Mouse (Mus musculus) MEL (cell line): ENCODE results near the gene Wdr24. TPM values are rescaled to one million over a fixed set of nuclear protein-coding genes. Genes with fewer than 3 reads are reported as not detected.

Experiments used
- DNase-seq: peaks from one replicate; pipeline ENCODE4 v3.0.0; 2011; ENCODE audit warnings: low read depth, low spot score
- H3K27ac ChIP-seq: 2 replicates; pipeline ENCODE4 v1.5.1; 2012; ENCODE audit warnings: low read depth, mild to moderate bottlenecking, control low read depth, low read length, moderate library complexity; ENCODE audit not compliant: control insufficient read depth
- H3K27me3 ChIP-seq, 2 experiments: fragments of 150-350 bp in 1 of 2; sonication (generic) in 1 of 2; 2 replicates each; pipeline ENCODE4 v1.6.1; 2012; ENCODE audit warnings: low read length in 2 of 2, mild to moderate bottlenecking in 2 of 2, improper control_type of control experiment in 1 of 2, moderate library complexity in 1 of 2; ENCODE audit not compliant: insufficient read depth in 2 of 2, control insufficient read depth in 1 of 2
- H3K36me3 ChIP-seq, 2 experiments: 2 replicates each; pipeline ENCODE4 v1.6.1; 2012 to 2014; ENCODE audit warnings: low read length in 2 of 2, improper control_type of control experiment in 1 of 2, inconsistent platforms in 1 of 2, mild to moderate bottlenecking in 1 of 2; ENCODE audit not compliant: insufficient read depth in 2 of 2, control insufficient read depth in 1 of 2
- H3K4me1 ChIP-seq, 2 experiments: fragments of 150-350 bp in 1 of 2; sonication (generic) in 1 of 2; 2 replicates each; pipeline ENCODE4 v1.6.1; 2012; ENCODE audit warnings: low read length in 2 of 2, improper control_type of control experiment in 1 of 2, mild to moderate bottlenecking in 1 of 2; ENCODE audit not compliant: insufficient read depth in 2 of 2, control insufficient read depth in 1 of 2
- H3K4me3 ChIP-seq, 2 experiments: fragments of 150-350 bp in 1 of 2; sonication (generic) in 1 of 2; 2 replicates each; pipeline ENCODE4 v1.5.1; 2012; ENCODE audit warnings: low read depth in 2 of 2, low read length in 2 of 2, mild to moderate bottlenecking in 2 of 2, moderate library complexity in 2 of 2, control low read depth in 1 of 2, improper control_type of control experiment in 1 of 2; ENCODE audit not compliant: control insufficient read depth in 1 of 2, insufficient read depth in 1 of 2
- H3K79me2 ChIP-seq: 2 replicates; pipeline ENCODE4 v1.6.1; 2012; ENCODE audit warnings: mild to moderate bottlenecking, low read length, moderate library complexity; ENCODE audit not compliant: control insufficient read depth, poor library complexity, insufficient read depth
- H3K9ac ChIP-seq: 2 replicates; pipeline ENCODE4 v1.6.1; 2012; ENCODE audit warnings: low read depth, mild to moderate bottlenecking, control low read depth, low read length, moderate library complexity; ENCODE audit not compliant: control insufficient read depth, poor library complexity, severe bottlenecking
- H3K9me3 ChIP-seq: fragments of 150-350 bp; sonication (generic); replicated peaks from 2 replicates; pipeline ENCODE4 v1.6.1; 2012; ENCODE audit warnings: mild to moderate bottlenecking, low read length, improper control_type of control experiment, moderate library complexity; ENCODE audit not compliant: insufficient read depth
- BHLHE40 ChIP-seq: IDR thresholded peaks from 2 replicates; pipeline ENCODE4 v1.6.1; 2012; ENCODE audit warnings: low read depth, mild to moderate bottlenecking, inconsistent platforms, low read length, improper control_type of control experiment, borderline replicate concordance
- CHD2 ChIP-seq: IDR thresholded peaks from 2 replicates; pipeline ENCODE4 v1.6.1; 2011; ENCODE audit warnings: low read length, improper control_type of control experiment
- CTCF ChIP-seq, 3 experiments: IDR thresholded peaks in 2 of 3; conservative IDR thresholded peaks in 1 of 3; 2 replicates each; pipeline ENCODE4 v1.5.1; 2011 to 2012; ENCODE audit warnings: low read length in 3 of 3, low read depth in 2 of 3, mild to moderate bottlenecking in 2 of 3, improper control_type of control experiment in 1 of 3, inconsistent platforms in 1 of 3, mixed read lengths in 1 of 3, moderate library complexity in 1 of 3; ENCODE audit not compliant: control insufficient read depth in 1 of 3, insufficient read depth in 1 of 3, poor library complexity in 1 of 3, severe bottlenecking in 1 of 3
- ELF1 ChIP-seq: IDR thresholded peaks from 2 replicates; pipeline ENCODE4 v1.6.1; 2014; ENCODE audit warnings: low read depth, mild to moderate bottlenecking, inconsistent platforms, low read length, improper control_type of control experiment, moderate library complexity
- ETS1 ChIP-seq: IDR thresholded peaks from 2 replicates; pipeline ENCODE4 v1.6.1; 2012; ENCODE audit warnings: low read depth, mild to moderate bottlenecking, inconsistent platforms, low read length, improper control_type of control experiment, moderate library complexity
- GABPA ChIP-seq: IDR thresholded peaks from 2 replicates; pipeline ENCODE4 v1.6.1; 2012; ENCODE audit warnings: low read depth, mild to moderate bottlenecking, inconsistent platforms, low read length, improper control_type of control experiment, moderate library complexity
- HCFC1 ChIP-seq: IDR thresholded peaks from 2 replicates; pipeline ENCODE4 v1.6.1; 2012; ENCODE audit warnings: low read depth, mild to moderate bottlenecking, inconsistent platforms, low read length, improper control_type of control experiment, moderate library complexity
- KAT2A ChIP-seq: conservative IDR thresholded peaks from 2 replicates; pipeline ENCODE4 v1.6.1; 2012; ENCODE audit warnings: low read depth, low read length, improper control_type of control experiment, inconsistent platforms
- MAZ ChIP-seq: IDR thresholded peaks from 2 replicates; pipeline ENCODE4 v1.6.1; 2012; ENCODE audit warnings: low read depth, mild to moderate bottlenecking, inconsistent platforms, low read length, improper control_type of control experiment
- MEF2A ChIP-seq: IDR thresholded peaks from 2 replicates; pipeline ENCODE4 v1.6.1; 2014; ENCODE audit warnings: low read depth, mild to moderate bottlenecking, inconsistent platforms, low read length, improper control_type of control experiment; ENCODE audit not compliant: poor library complexity, insufficient replicate concordance, severe bottlenecking; ENCODE audit errors: extremely low read depth
- MYB ChIP-seq: IDR thresholded peaks from 2 replicates; pipeline ENCODE4 v1.6.1; 2011; ENCODE audit warnings: mild to moderate bottlenecking, low read depth, low read length, improper control_type of control experiment
- MYC ChIP-seq: IDR thresholded peaks from 2 replicates; pipeline ENCODE4 v1.6.1; 2011; ENCODE audit warnings: low read depth, mild to moderate bottlenecking, low read length, improper control_type of control experiment, moderate library complexity
- POLR2A ChIP-seq, 2 experiments: IDR thresholded peaks; 2 replicates each; pipeline ENCODE4 v1.6.1; 2011 to 2012; ENCODE audit warnings: low read length in 2 of 2, mild to moderate bottlenecking in 2 of 2, control low read depth in 1 of 2, improper control_type of control experiment in 1 of 2, low read depth in 1 of 2, moderate library complexity in 1 of 2; ENCODE audit not compliant: control insufficient read depth in 1 of 2, insufficient read depth in 1 of 2, poor library complexity in 1 of 2
- POLR2AphosphoS2 ChIP-seq: IDR thresholded peaks from 2 replicates; pipeline ENCODE4 v1.6.1; 2011; ENCODE audit warnings: low read length, improper control_type of control experiment
- RCOR1 ChIP-seq: IDR thresholded peaks from 2 replicates; pipeline ENCODE4 v1.6.1; 2012; ENCODE audit warnings: low read depth, mild to moderate bottlenecking, inconsistent platforms, low read length, improper control_type of control experiment
- SIN3A ChIP-seq: IDR thresholded peaks from 2 replicates; pipeline ENCODE4 v1.6.1; 2012; ENCODE audit warnings: low read length, improper control_type of control experiment, inconsistent platforms
- SMC3 ChIP-seq: IDR thresholded peaks from 2 replicates; pipeline ENCODE4 v1.6.1; 2011; ENCODE audit warnings: low read depth, low read length, improper control_type of control experiment
- TBP ChIP-seq: IDR thresholded peaks from 2 replicates; pipeline ENCODE4 v1.8.0; 2011; ENCODE audit warnings: low read depth, low read length, improper control_type of control experiment
- TCF12 ChIP-seq: IDR thresholded peaks from 2 replicates; pipeline ENCODE4 v1.6.1; 2014; ENCODE audit warnings: low read depth, mild to moderate bottlenecking, inconsistent platforms, low read length, improper control_type of control experiment, moderate library complexity
- UBTF ChIP-seq: IDR thresholded peaks from 2 replicates; pipeline ENCODE4 v1.6.1; 2012; ENCODE audit warnings: low read depth, mild to moderate bottlenecking, inconsistent platforms, low read length, improper control_type of control experiment, moderate library complexity, borderline replicate concordance; ENCODE audit not compliant: insufficient read depth
- USF1 ChIP-seq: IDR thresholded peaks from 2 replicates; pipeline ENCODE4 v1.6.1; 2014; ENCODE audit warnings: low read depth, mild to moderate bottlenecking, inconsistent platforms, low read length, improper control_type of control experiment, moderate library complexity
- ZC3H11A ChIP-seq: IDR thresholded peaks from 2 replicates; pipeline ENCODE4 v1.6.1; 2012; ENCODE audit warnings: low read depth, mild to moderate bottlenecking, inconsistent platforms, low read length, improper control_type of control experiment
- ZMIZ1 ChIP-seq: IDR thresholded peaks from 2 replicates; pipeline ENCODE4 v1.6.1; 2012; ENCODE audit warnings: low read depth, mild to moderate bottlenecking, inconsistent platforms, low read length, improper control_type of control experiment, moderate library complexity
- ZNF384 ChIP-seq: IDR thresholded peaks from 2 replicates; pipeline ENCODE4 v1.6.1; 2012; ENCODE audit warnings: low read depth, mild to moderate bottlenecking, inconsistent platforms, low read length, improper control_type of control experiment
- polyA plus RNA-seq, 2 experiments: library from polyadenylated mRNA; stranded (reverse) in 1 of 2; unstranded in 1 of 2; fragments of >175 nt in 1 of 2; fragments of >200 nt in 1 of 2; gene quantifications; 2 replicates each; pipeline versions ENCODE4 v1.2.1 to v1.2.4; 2012; ENCODE audit warnings: low replicate concordance in 2 of 2, low read depth in 1 of 2; ENCODE audit not compliant: insufficient read length in 2 of 2, insufficient read depth in 1 of 2, missing spikeins in 1 of 2
- total RNA-seq: library from RNA; depleted of rRNA; stranded (reverse); fragments of 300-350 nt; gene quantifications from 2 replicates; pipeline ENCODE4 v1.2.3, GENCODE M21; 2012

Gene Wdr24
- total and polyA plus RNA-seq, 3 experiments: 35.0 to 38.8 TPM; not detected in 1

DNA sequence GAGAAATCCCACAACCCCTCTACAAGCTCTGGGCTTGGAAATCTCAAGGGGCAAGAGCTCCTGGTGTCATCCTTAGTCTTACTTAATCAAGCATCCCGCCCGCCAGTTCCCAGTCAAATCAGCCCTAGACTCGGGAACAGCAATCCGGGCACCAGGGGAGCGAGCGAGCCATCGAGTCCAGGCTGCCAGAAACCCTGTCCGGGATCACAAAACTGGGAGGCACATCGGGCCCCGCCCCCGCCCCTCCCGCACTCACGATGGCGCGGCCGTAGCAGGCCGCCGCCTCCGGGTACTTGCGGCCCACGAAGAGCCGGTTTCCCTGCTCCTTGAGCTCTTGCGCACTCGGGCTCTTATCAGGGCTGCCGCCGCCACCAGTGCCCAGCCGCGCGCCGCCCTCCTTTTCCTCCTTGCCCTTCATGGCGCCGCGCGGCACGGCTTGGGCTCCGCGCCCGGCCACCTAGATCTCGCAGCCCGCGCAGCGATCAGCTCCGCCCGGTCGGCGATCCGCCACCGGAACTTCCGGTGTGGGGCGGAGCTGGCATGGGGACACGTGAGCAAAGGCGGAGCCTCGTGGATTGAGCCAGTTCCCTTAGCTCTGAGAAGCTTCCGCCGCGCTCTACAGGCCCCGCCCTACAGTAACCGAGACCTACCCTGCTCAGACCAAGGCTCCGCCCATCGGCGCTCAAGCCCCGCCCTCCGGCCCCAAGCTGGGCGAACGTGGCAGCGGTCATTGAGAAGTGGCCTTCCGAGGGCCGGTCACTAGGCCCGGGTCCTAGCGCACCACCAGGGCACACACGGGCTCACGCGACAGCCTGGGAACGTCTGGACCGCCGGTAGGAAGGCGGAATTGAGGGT, 9.2 kb downstream of the Wdr24 start (continued):
- TF ChIP-seq POLR2A (IDR thresholded peaks at IDR 0.05; ENCODE audit: control insufficient read depth in 1 of 2, insufficient read depth in 1 of 2, low read depth in 1 of 2, low read length in 2 of 2, poor library complexity in 1 of 2) (peak; percentile 73 to 86), MYB (no peak), ETS1 (peak; percentile 41; the same call in 1 of the 2 replicates), SMC3 (no peak), ZNF384 (no peak)

GRCm38 (mm10) chr17:25833291-25833663, 9.8 kb downstream of the Wdr24 start, which contains the start of gene Stub1:
Gene Stub1 (minus strand): TSS chr17:25833404.
- H3K4me1 ChIP-seq: peaks cover 2 to 34% of the 10 kb centered on the region in 2 experiments; a peak in 3 of 4 replicates
- no peaks in the 10 kb centered on the region for H3K27me3 ChIP-seq
- peak within 1 kb of the TSS; percentile 82 for H3K27ac ChIP-seq
- H3K36me3 ChIP-seq: peaks cover 0 to 13% of the 10 kb centered on the region in 2 experiments; a peak in 2 of 4 replicates
- peaks cover 52% of the 10 kb centered on the region for H3K79me2 ChIP-seq
- H3K9me3 ChIP-seq: no peaks in the 10 kb centered on the region
- H3K9ac ChIP-seq: peak within 1 kb of the TSS; percentile 95
- no peak for DNase-seq
- no peak for TF ChIP-seq TBP
- no peak for TF ChIP-seq GABPA
- TF ChIP-seq MEF2A: no peak
- no peak for TF ChIP-seq HCFC1
- peak; percentile 57 for TF ChIP-seq USF1
- no peak for TF ChIP-seq CHD2
- 0 out of 2 replicates have a peak, but pooled peaks have one; percentile 1 for TF ChIP-seq TCF12
- no peak for TF ChIP-seq ZC3H11A
- TF ChIP-seq POLR2A (IDR thresholded peaks at IDR 0.05; ENCODE audit: control insufficient read depth in 1 of 2, insufficient read depth in 1 of 2, low read depth in 1 of 2, low read length in 2 of 2, poor library complexity in 1 of 2): no peak; a peak in 1 of 4 replicates
- TF ChIP-seq MAZ: 0 out of 2 replicates have a peak, but pooled peaks have one; percentile 5
- TF ChIP-seq KAT2A: no peak
- 0 out of 2 replicates have a peak, but pooled peaks have one; percentile 62 for TF ChIP-seq MYC
- TF ChIP-seq POLR2AphosphoS2: peak; percentile 75; the same call in 1 of the 2 replicates
- peak; percentile 21; the same call in 1 of the 2 replicates for TF ChIP-seq ZMIZ1
- no peak for TF ChIP-seq RCOR1
- TF ChIP-seq CTCF (IDR thresholded peaks at IDR 0.05 in 2 of 3, conservative IDR thresholded peaks at IDR 0.05 in 1 of 3; ENCODE audit: control insufficient read depth in 1 of 3, insufficient read depth in 1 of 3, low read depth in 2 of 3, low read length in 3 of 3, poor library complexity in 1 of 3, severe bottlenecking in 1 of 3): no peak
- peak; percentile 43; the same call in 1 of the 2 replicates for TF ChIP-seq SIN3A
- no peak for TF ChIP-seq ELF1
- no peak for TF ChIP-seq UBTF
- TF ChIP-seq BHLHE40: peak; percentile 74; the same call in 1 of the 2 replicates
- TF ChIP-seq, all 39 proteins: peak for 8
- peak within 1 kb of the TSS; percentile 80 to 87 for H3K4me3 ChIP-seq
